Mouse (Mus musculus): ENCODE measurements at regions not wholly inside any gene's neighbourhood (a gene's known extent, or its start where the extent isn't known, plus 50 kb on each side); places are given as distances from the start of the nearest gene placed in this dataset.
A peak's percentile ranks its signal among the peaks of the same experiment; 100 is the strongest.

GRCm38 (mm10) chr2:178911646-178912045, 481.3 kb downstream of the Cdh26 start:
- no peak for TF ChIP-seq CTCF (IDR thresholded peaks at IDR 0.05; ENCODE audit: low read depth)
- Histone ChIP-seq H3K4me3 (ENCODE audit: low read depth, low read length) (no peak overlapping the region), H3K36me3 (ENCODE audit: control insufficient read depth, insufficient read depth, low read length) (no peaks in the 10 kb centered on the region), H3K4me1 (replicated peaks; ENCODE audit: control insufficient read depth, insufficient read depth) (no peaks in the 10 kb centered on the region), H3K4me2 (replicated peaks; ENCODE audit: low read depth) (no peak overlapping the region), H3K27ac (replicated peaks) (no peak overlapping the region), H3K9ac (ENCODE audit: low read length) (no peak overlapping the region), H3K27me3 (ENCODE audit: control insufficient read depth, insufficient read depth, low read length) (no peaks in the 10 kb centered on the region), H3K9me3 (ENCODE audit: control insufficient read depth, low read length) (no peaks in the 10 kb centered on the region)
- 68% methylated on average over 3 of the region's 3 CpGs for WGBS
- no peak for ATAC-seq (ENCODE audit: low FRiP score, low TSS enrichment)
- DNase-seq (ENCODE audit: low spot score): no peak

DNA sequence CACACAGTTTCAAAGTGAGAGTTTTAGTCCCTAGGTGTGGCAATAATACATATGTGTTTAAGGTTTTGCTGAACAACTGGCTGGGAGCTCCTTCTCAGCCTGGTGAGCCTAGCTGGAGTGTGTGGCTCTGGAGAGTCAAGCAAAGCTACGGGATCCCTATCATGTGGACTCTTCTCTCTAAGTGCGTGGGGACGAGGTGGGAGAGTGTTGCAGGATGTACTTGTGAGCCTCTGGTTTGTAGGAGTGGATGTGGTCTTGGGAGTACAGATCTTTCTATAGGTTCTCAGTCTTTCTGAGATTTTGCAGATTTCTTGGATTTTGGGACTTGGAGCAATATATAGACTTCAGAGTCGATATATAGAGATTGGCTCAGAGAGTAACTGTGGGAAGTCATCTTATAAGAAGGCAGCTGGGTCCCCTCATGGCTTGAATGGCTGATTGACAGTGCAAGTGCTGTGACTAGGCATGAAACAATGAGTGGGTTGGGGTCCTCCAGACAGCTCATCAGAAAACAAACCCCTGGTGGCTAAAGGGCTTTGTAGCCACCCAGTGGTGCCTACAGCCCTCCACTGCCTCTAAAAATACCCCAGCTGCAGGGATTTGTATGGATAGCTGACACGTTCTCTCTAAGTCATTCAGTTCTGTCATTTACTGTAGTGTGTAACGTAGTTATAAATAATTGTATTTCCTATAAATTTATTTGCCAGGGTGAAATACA, 486.1 kb downstream of the Cdh26 start:
- TF ChIP-seq EP300 (optimal IDR thresholded peaks at IDR 0.05): no peak
- TF ChIP-seq CTCF (IDR thresholded peaks at IDR 0.05; ENCODE audit: low read depth): no peak
- Histone ChIP-seq H3K9me3 (ENCODE audit: control insufficient read depth, low read length) (no peaks in the 10 kb centered on the region), H3K4me3 (ENCODE audit: low read depth, low read length) (no peak overlapping the region), H3K27me3 (ENCODE audit: control insufficient read depth, insufficient read depth, low read length) (no peaks in the 10 kb centered on the region), H3K27ac (replicated peaks) (no peak overlapping the region), H3K36me3 (ENCODE audit: control insufficient read depth, insufficient read depth, low read length) (no peaks in the 10 kb centered on the region), H3K4me1 (replicated peaks; ENCODE audit: control insufficient read depth, insufficient read depth) (no peaks in the 10 kb centered on the region), H3K4me2 (replicated peaks; ENCODE audit: low read depth) (no peak overlapping the region), H3K9ac (ENCODE audit: low read length) (no peak overlapping the region)
- ATAC-seq (ENCODE audit: low FRiP score, low TSS enrichment) (no peak), DNase-seq (ENCODE audit: low spot score) (no peak)
- 74% methylated on average over 6 of the region's 6 CpGs for WGBS

DNA sequence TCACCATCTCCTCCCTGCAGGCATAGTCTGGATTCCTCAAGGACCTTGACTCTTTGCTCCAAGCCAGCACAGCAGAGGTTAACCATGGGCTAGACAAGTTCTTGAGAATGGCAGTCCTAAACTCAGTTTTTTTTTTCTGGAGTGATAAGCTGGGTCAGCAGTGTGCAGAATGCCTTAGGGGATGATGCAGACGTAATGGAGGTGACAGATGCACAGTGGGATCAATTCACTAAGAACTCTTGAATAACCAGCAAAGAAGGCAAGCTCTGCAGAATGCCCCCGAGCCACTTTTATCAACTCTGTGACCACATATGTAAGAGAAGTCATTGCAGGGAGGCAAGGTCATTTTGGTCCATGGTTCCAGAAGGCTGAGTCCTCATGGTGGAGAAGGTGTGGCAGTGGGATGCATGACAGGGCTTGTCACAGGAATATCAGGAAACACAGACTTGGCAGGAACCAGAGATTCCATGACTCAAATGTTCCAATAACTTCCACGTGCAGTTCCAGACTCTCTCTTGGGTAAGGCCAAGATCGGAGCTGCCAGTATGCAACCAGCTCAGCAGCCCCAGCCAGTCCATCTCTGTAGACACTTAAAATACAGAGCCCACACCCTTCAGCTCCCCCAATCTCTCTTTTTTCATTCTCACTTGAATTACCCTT, 494.3 kb downstream of the Cdh26 start:
- no peak overlapping the region for H3K4me3 ChIP-seq (ENCODE audit: low read depth, low read length)
- peak; percentile 21; the same call in 1 of the 2 replicates for ATAC-seq (ENCODE audit: low FRiP score, low TSS enrichment)
- no peaks in the 10 kb centered on the region; the same call in 1 of the 2 replicates for H3K4me1 ChIP-seq (replicated peaks; ENCODE audit: control insufficient read depth, insufficient read depth)
- DNase-seq (ENCODE audit: low spot score): no peak
- H3K36me3 ChIP-seq (ENCODE audit: control insufficient read depth, insufficient read depth, low read length): no peaks in the 10 kb centered on the region
- TF ChIP-seq EP300 (optimal IDR thresholded peaks at IDR 0.05): peak; percentile 93
- TF ChIP-seq CTCF (IDR thresholded peaks at IDR 0.05; ENCODE audit: low read depth): no peak
- no peak overlapping the region for H3K4me2 ChIP-seq (replicated peaks; ENCODE audit: low read depth)
- no peak overlapping the region for H3K9ac ChIP-seq (ENCODE audit: low read length)
- H3K9me3 ChIP-seq (ENCODE audit: control insufficient read depth, low read length): no peaks in the 10 kb centered on the region
- peak overlapping the region; percentile 67 for H3K27ac ChIP-seq (replicated peaks)
- WGBS: 54% methylated on average over 4 of the region's 4 CpGs
- H3K27me3 ChIP-seq (ENCODE audit: control insufficient read depth, insufficient read depth, low read length): no peaks in the 10 kb centered on the region

DNA sequence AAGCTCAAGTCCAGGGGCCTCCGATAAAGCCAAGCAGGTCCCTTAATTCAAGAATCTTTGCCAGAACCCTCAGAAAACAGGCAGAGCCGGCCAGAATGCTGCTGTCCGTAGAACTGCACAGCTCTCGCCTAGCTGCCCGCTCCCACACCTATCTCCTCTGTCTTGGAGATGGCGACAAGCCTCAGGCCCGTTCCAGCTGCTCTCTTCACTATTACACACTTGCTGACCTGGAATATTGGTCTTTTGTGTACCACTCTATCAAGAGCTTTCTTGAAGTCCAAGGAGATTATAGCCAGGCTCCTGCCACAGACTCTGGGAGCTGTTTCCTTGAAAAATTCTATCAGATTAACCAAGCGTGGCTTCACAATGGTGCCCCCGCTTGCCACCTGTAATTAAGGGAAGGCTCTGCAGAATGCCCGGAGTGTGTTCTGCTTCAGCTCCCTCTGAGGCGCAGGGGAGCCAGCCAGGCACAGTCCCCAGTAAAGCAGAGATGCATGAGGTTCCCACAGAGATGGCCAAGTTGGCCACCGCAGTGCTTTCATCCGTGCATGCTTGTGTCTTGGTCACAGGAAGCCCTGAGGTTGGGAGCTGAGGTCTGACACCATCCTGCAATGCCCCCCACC, 496.8 kb downstream of the Cdh26 start:
- Histone ChIP-seq H3K9me3 (ENCODE audit: control insufficient read depth, low read length) (no peaks in the 10 kb centered on the region), H3K9ac (ENCODE audit: low read length) (no peak overlapping the region), H3K27ac (replicated peaks) (no peak overlapping the region), H3K4me1 (replicated peaks; ENCODE audit: control insufficient read depth, insufficient read depth) (no peaks in the 10 kb centered on the region; the same call in 1 of the 2 replicates), H3K4me2 (replicated peaks; ENCODE audit: low read depth) (no peak overlapping the region), H3K36me3 (ENCODE audit: control insufficient read depth, insufficient read depth, low read length) (no peaks in the 10 kb centered on the region), H3K4me3 (ENCODE audit: low read depth, low read length) (no peak overlapping the region), H3K27me3 (ENCODE audit: control insufficient read depth, insufficient read depth, low read length) (no peaks in the 10 kb centered on the region)
- TF ChIP-seq EP300 (optimal IDR thresholded peaks at IDR 0.05) (no peak), CTCF (IDR thresholded peaks at IDR 0.05; ENCODE audit: low read depth) (no peak)
- WGBS: 79% methylated on average over 13 of the region's 13 CpGs
- no peak for DNase-seq (ENCODE audit: low spot score)
- ATAC-seq (ENCODE audit: low FRiP score, low TSS enrichment): no peak

- Histone ChIP-seq H3K4me3 (ENCODE audit: low read depth, low read length) (no peak overlapping the region), H3K4me1 (replicated peaks; ENCODE audit: control insufficient read depth, insufficient read depth) (no peaks in the 10 kb centered on the region; the same call in 1 of the 2 replicates), H3K9ac (ENCODE audit: low read length) (no peak overlapping the region), H3K9me3 (ENCODE audit: control insufficient read depth, low read length) (no peaks in the 10 kb centered on the region), H3K27me3 (ENCODE audit: control insufficient read depth, insufficient read depth, low read length) (no peaks in the 10 kb centered on the region), H3K27ac (replicated peaks) (no peak overlapping the region), H3K4me2 (replicated peaks; ENCODE audit: low read depth) (no peak overlapping the region), H3K36me3 (ENCODE audit: control insufficient read depth, insufficient read depth, low read length) (no peaks in the 10 kb centered on the region)
- TF ChIP-seq EP300 (optimal IDR thresholded peaks at IDR 0.05) (no peak), CTCF (IDR thresholded peaks at IDR 0.05; ENCODE audit: low read depth) (no peak)
- DNase-seq (ENCODE audit: low spot score): no peak
- 57% methylated on average over 6 of the region's 6 CpGs for WGBS
- no peak for ATAC-seq (ENCODE audit: low FRiP score, low TSS enrichment)
These were observed 498.7 kb downstream of the Cdh26 start for GRCm38 (mm10) chr2:178929033-178929432.

DNA sequence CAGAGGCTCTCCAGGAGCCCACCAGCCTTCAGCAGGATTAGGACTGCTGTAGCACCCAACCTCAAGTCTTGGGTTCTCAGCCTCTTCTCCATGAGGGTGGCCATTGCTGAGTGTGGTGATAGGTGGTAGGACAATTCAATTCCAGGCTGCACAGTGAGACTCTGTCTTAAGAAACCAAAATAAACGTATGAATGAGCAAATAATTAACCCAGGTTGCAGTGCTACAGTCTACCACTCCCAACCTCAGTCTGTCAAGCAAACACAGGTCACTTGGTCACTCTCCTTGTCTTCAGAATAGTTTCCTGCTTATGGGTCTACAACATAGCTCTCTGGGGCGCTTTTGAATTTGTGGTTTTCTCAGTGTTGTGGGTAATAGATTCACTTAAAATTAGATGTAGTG, 499.8 kb downstream of the Cdh26 start:
- no peak overlapping the region for H3K27ac ChIP-seq (replicated peaks)
- H3K9ac ChIP-seq (ENCODE audit: low read length): no peak overlapping the region
- H3K4me3 ChIP-seq (ENCODE audit: low read depth, low read length): no peak overlapping the region
- TF ChIP-seq CTCF (IDR thresholded peaks at IDR 0.05; ENCODE audit: low read depth): no peak
- no peak for TF ChIP-seq EP300 (optimal IDR thresholded peaks at IDR 0.05)
- peak; percentile 51; the same call in 1 of the 2 replicates for ATAC-seq (ENCODE audit: low FRiP score, low TSS enrichment)
- no peaks in the 10 kb centered on the region for H3K27me3 ChIP-seq (ENCODE audit: control insufficient read depth, insufficient read depth, low read length)
- H3K9me3 ChIP-seq (ENCODE audit: control insufficient read depth, low read length): no peaks in the 10 kb centered on the region
- H3K4me1 ChIP-seq (replicated peaks; ENCODE audit: control insufficient read depth, insufficient read depth): no peaks in the 10 kb centered on the region; the same call in 1 of the 2 replicates
- H3K4me2 ChIP-seq (replicated peaks; ENCODE audit: low read depth): no peak overlapping the region
- no peak for DNase-seq (ENCODE audit: low spot score)
- WGBS: 57% methylated on average over 2 of the region's 2 CpGs
- H3K36me3 ChIP-seq (ENCODE audit: control insufficient read depth, insufficient read depth, low read length): no peaks in the 10 kb centered on the region
